Mouse (Mus musculus) C3H10T1/2 (cell line): ENCODE measurements around the gene Rims3. TPM values are rescaled to one million over a fixed set of nuclear protein-coding genes. Genes with fewer than 3 reads are reported as not detected.

ENCODE experiments used
- polyA plus RNA-seq, 2 experiments: library from polyadenylated mRNA; unstranded; fragments of >200 nt; fragmentation: generic; extraction: Trizol; gene quantifications; one replicate each; pipeline ENCODE4 v1.2.1; 2012; ENCODE audit warnings: missing spikeins in 2 of 2

Rims3 gene
- polyA plus RNA-seq, result under 1 TPM; under 0.01 to 0.05 TPM

DNA sequence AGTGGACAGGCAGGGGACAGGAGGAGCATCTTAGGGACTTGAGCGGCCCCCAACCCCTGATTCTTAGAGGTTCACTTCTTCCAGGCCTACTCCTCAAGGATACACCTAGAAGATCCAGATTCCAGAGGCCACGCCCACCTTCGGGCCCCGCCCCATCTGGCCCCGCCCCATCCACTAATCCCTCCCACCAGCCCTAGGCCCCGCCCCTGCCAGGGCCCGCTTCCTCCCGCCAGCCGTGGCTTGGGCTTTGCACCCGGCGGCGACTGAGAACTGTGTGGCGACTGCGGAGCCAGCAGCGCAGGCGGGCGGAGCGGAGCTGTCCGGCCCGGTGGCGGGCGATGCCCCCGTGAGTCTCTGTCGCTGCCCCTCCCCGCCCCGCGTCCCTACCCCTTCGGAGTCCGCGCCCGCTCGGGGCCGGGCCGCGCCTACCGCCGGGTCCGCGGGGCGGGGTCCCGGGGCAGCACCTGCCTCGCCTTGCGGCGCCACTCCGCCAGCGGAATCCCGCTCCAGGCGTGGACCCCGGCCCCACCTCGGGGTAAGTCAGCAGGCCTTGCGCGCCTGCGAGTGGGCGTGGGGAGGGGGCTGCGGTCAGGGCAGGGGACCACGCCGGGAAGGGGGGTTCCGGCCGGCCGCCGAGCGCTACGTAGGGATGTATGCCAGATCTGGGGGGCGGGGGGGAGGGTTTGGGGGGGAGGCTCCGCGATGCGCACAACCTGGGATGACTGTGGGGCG lies at the start of gene Rims3:
TSS of gene Rims3 (plus strand) at position 229 of the 732 bp plus-strand sequence.

DNA sequence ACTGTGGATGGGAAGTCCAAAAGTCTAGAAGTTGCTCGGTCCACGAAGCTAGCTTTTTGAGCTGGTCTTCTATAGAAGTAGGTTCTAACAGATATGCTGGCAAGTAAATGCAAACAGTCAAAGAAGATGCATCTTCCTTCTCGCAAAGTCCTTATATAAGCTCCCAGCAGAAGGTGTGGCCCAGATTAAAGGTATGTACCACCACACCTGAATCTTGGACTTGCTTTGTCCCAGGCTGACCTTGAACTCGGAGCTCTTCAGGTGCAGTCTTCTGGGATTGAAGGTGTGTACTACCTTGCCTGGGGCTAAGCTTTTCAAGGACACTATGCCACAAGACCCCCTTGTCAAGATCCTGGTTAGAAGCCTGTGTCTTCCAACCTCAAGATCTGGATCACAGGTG lies 23.1 kb upstream of the Rims3 start, which contains the start of gene Nfyc:
TSS of gene Nfyc (minus strand) at position 101 of the 400 bp plus-strand sequence.

DNA sequence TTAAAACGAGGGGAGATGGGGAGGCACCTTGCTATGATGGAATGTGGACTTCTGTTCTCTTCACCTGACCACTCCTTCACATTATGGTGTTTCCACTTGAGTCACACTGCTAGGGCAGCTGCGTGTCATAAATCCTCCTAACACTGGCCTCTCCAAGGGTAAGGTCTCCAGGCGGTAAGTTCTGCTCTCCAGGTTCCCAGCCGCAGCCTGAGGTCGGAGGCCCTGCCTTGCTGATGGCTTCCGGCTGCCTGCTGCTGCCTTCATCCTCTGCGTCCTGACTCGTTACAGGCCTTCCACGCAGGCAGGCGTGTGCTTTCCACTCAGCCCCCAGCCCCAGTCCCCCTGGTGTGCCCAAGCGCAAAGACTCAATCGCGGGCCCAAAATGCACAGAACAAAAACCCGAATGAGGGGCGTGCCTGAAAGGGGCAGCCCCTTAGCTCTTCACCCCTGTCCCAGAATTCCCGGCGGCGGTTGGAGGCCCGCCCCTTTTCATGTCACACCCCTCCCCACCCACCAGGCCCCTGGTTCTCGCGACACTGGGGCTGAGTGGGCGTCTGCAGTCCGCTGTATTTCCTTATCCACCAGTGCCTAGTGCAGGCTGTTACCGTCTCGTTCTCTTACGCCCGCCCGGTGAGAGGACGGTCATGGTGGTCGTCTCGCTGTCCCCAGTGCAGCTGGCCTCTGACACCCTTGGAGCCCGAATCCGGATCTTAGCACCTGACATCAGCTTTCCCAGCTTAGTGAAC lies 70.1 kb downstream of the Rims3 start, which contains the start of gene Exo5:
TSS of gene Exo5 (minus strand) at position 464 of the 746 bp plus-strand sequence.

Other genes starting within 250 kb of the Rims3 start
- gene Cited4, start 188.2 kb upstream of the Rims3 start, polyA plus RNA-seq, result under 1 TPM in 1 of 2 experiments, not detected in 1; 0.05 TPM
- under 1 TPM in 1 of 2 experiments, not detected in 1; 0.25 TPM for gene Kcnq4, start 106.2 kb upstream of the Rims3 start, polyA plus RNA-seq
- gene Nfyc, start 23.2 kb upstream of the Rims3 start, polyA plus RNA-seq, result 10 to 100 TPM; 25.9 to 54.8 TPM
- gene Exo5, start 70.2 kb downstream of the Rims3 start, polyA plus RNA-seq, result 1 to 10 TPM; 1.5 to 9.1 TPM
- gene Zfp69, start 96.9 kb downstream of the Rims3 start, polyA plus RNA-seq, result under 1 TPM; 0.06 to 0.73 TPM
- gene Smap2, start 162.4 kb downstream of the Rims3 start, polyA plus RNA-seq, result 10 to 100 TPM; 11.1 to 36.4 TPM
- gene Col9a2, start 184.6 kb downstream of the Rims3 start, polyA plus RNA-seq, result under 1 TPM in 1 of 2 experiments, not detected in 1; 0.25 TPM
- gene Zmpste24, start 243.4 kb downstream of the Rims3 start, polyA plus RNA-seq, result 10 to 100 TPM in 1 of 2 experiments, 1 to 10 TPM in 1; 2.8 to 13.6 TPM